Mouse (Mus musculus): Measurements from ENCODE around the gene Caprin2. TPM values are rescaled to one million over a fixed set of nuclear protein-coding genes. Genes with fewer than 3 reads are reported as not detected.

The Caprin2 gene
- polyA plus RNA-seq, 1 experiment from 2014 or later, result 8.7 TPM

- WGBS, result 2% methylated on average over 3 of the region's 3 CpGs
- Histone ChIP-seq H3K9me3 (ENCODE audit: control insufficient read depth, low read length) (no peaks in the 10 kb centered on the region), H3K4me3 (replicated peaks; ENCODE audit: low read depth, low read length) (peak overlapping the region; percentile 79), H3K27ac (replicated peaks; ENCODE audit: low read depth, low read length) (no peak overlapping the region), H3K4me1 (ENCODE audit: control insufficient read depth, insufficient read depth, low read length) (peaks cover 12% of the 10 kb centered on the region; the same call in 1 of the 2 replicates), H3K36me3 (ENCODE audit: control insufficient read depth, insufficient read depth, low read length) (no peaks in the 10 kb centered on the region), H3K4me2 (ENCODE audit: low read length) (peak overlapping the region; percentile 89), H3K27me3 (ENCODE audit: control insufficient read depth, insufficient read depth, low read length) (no peaks in the 10 kb centered on the region), H3K9ac (replicated peaks; ENCODE audit: low read length) (peak overlapping the region; percentile 67)
- DNase-seq (no peak), ATAC-seq (ENCODE audit: low FRiP score, low TSS enrichment) (no peak)
These were observed 65.7 kb downstream of the Caprin2 start for GRCm38 (mm10) chr6:148830355-148830747.

- no peaks in the 10 kb centered on the region for H3K27me3 ChIP-seq (ENCODE audit: control insufficient read depth, insufficient read depth, low read length)
- peaks cover 12% of the 10 kb centered on the region; the same call in 1 of the 2 replicates for H3K4me1 ChIP-seq (ENCODE audit: control insufficient read depth, insufficient read depth, low read length)
- H3K36me3 ChIP-seq (ENCODE audit: control insufficient read depth, insufficient read depth, low read length), result peaks cover 8% of the 10 kb centered on the region
- H3K9ac ChIP-seq (replicated peaks; ENCODE audit: low read length), result no peak overlapping the region
- no peak overlapping the region for H3K27ac ChIP-seq (replicated peaks; ENCODE audit: low read depth, low read length)
- DNase-seq (no peak), ATAC-seq (ENCODE audit: low FRiP score, low TSS enrichment) (no peak)
- 90% methylated on average over 4 of the region's 4 CpGs for WGBS
- H3K4me2 ChIP-seq (ENCODE audit: low read length), result no peak overlapping the region
- H3K9me3 ChIP-seq (ENCODE audit: control insufficient read depth, low read length), result no peaks in the 10 kb centered on the region
- H3K4me3 ChIP-seq (replicated peaks; ENCODE audit: low read depth, low read length), result no peak overlapping the region
These were observed 69.9 kb downstream of the Caprin2 start for GRCm38 (mm10) chr6:148826119-148826518.

- DNase-seq (no peak), ATAC-seq (ENCODE audit: low FRiP score, low TSS enrichment) (no peak)
- Histone ChIP-seq H3K9ac (replicated peaks; ENCODE audit: low read length) (no peak overlapping the region), H3K36me3 (ENCODE audit: control insufficient read depth, insufficient read depth, low read length) (peaks cover 46% of the 10 kb centered on the region), H3K4me2 (ENCODE audit: low read length) (no peak overlapping the region), H3K9me3 (ENCODE audit: control insufficient read depth, low read length) (no peaks in the 10 kb centered on the region), H3K4me1 (ENCODE audit: control insufficient read depth, insufficient read depth, low read length) (no peaks in the 10 kb centered on the region), H3K27ac (replicated peaks; ENCODE audit: low read depth, low read length) (no peak overlapping the region), H3K4me3 (replicated peaks; ENCODE audit: low read depth, low read length) (no peak overlapping the region), H3K27me3 (ENCODE audit: control insufficient read depth, insufficient read depth, low read length) (no peaks in the 10 kb centered on the region)
- 96% methylated on average over 4 of the region's 4 CpGs for WGBS
These were observed 77.3 kb downstream of the Caprin2 start for GRCm38 (mm10) chr6:148818624-148819343.

- no peak overlapping the region for H3K27ac ChIP-seq (replicated peaks; ENCODE audit: low read depth, low read length)
- no peak for ATAC-seq (ENCODE audit: low FRiP score, low TSS enrichment)
- H3K4me2 ChIP-seq (ENCODE audit: low read length), result no peak overlapping the region
- DNase-seq, result no peak
- no peaks in the 10 kb centered on the region for H3K4me1 ChIP-seq (ENCODE audit: control insufficient read depth, insufficient read depth, low read length)
- 91% methylated on average over 5 of the region's 5 CpGs for WGBS
- no peaks in the 10 kb centered on the region for H3K27me3 ChIP-seq (ENCODE audit: control insufficient read depth, insufficient read depth, low read length)
- H3K9me3 ChIP-seq (ENCODE audit: control insufficient read depth, low read length), result no peaks in the 10 kb centered on the region
- H3K9ac ChIP-seq (replicated peaks; ENCODE audit: low read length), result no peak overlapping the region
- no peak overlapping the region for H3K4me3 ChIP-seq (replicated peaks; ENCODE audit: low read depth, low read length)
- peaks cover 59% of the 10 kb centered on the region for H3K36me3 ChIP-seq (ENCODE audit: control insufficient read depth, insufficient read depth, low read length)
These were observed 79.3 kb downstream of the Caprin2 start for GRCm38 (mm10) chr6:148816751-148817150.

GRCm38 (mm10) chr6:148811117-148811516 lies 84.9 kb downstream of the Caprin2 start:
- no peaks in the 10 kb centered on the region for H3K9me3 ChIP-seq (ENCODE audit: control insufficient read depth, low read length)
- peaks cover 66% of the 10 kb centered on the region for H3K36me3 ChIP-seq (ENCODE audit: control insufficient read depth, insufficient read depth, low read length)
- no peak overlapping the region for H3K4me2 ChIP-seq (ENCODE audit: low read length)
- DNase-seq (no peak), ATAC-seq (ENCODE audit: low FRiP score, low TSS enrichment) (no peak)
- no peaks in the 10 kb centered on the region for H3K27me3 ChIP-seq (ENCODE audit: control insufficient read depth, insufficient read depth, low read length)
- WGBS, result 91% methylated on average over 2 of the region's 2 CpGs
- no peak overlapping the region for H3K9ac ChIP-seq (replicated peaks; ENCODE audit: low read length)
- no peak overlapping the region for H3K27ac ChIP-seq (replicated peaks; ENCODE audit: low read depth, low read length)
- no peaks in the 10 kb centered on the region for H3K4me1 ChIP-seq (ENCODE audit: control insufficient read depth, insufficient read depth, low read length)
- no peak overlapping the region for H3K4me3 ChIP-seq (replicated peaks; ENCODE audit: low read depth, low read length)

GRCm38 (mm10) chr6:148799773-148800172 lies 96.3 kb downstream of the Caprin2 start:
- WGBS, result 88% methylated on average over 4 of the region's 4 CpGs
- no peak overlapping the region for H3K4me2 ChIP-seq (ENCODE audit: low read length)
- no peak overlapping the region for H3K9ac ChIP-seq (replicated peaks; ENCODE audit: low read length)
- no peaks in the 10 kb centered on the region for H3K9me3 ChIP-seq (ENCODE audit: control insufficient read depth, low read length)
- H3K27ac ChIP-seq (replicated peaks; ENCODE audit: low read depth, low read length), result no peak overlapping the region
- no peaks in the 10 kb centered on the region for H3K4me1 ChIP-seq (ENCODE audit: control insufficient read depth, insufficient read depth, low read length)
- peaks cover 63% of the 10 kb centered on the region for H3K36me3 ChIP-seq (ENCODE audit: control insufficient read depth, insufficient read depth, low read length)
- no peaks in the 10 kb centered on the region for H3K27me3 ChIP-seq (ENCODE audit: control insufficient read depth, insufficient read depth, low read length)
- H3K4me3 ChIP-seq (replicated peaks; ENCODE audit: low read depth, low read length), result no peak overlapping the region
- no peak for ATAC-seq (ENCODE audit: low FRiP score, low TSS enrichment)
- no peak for DNase-seq

- Histone ChIP-seq H3K36me3 (ENCODE audit: control insufficient read depth, insufficient read depth, low read length) (peaks cover 55% of the 10 kb centered on the region), H3K9me3 (ENCODE audit: control insufficient read depth, low read length) (no peaks in the 10 kb centered on the region), H3K27me3 (ENCODE audit: control insufficient read depth, insufficient read depth, low read length) (no peaks in the 10 kb centered on the region), H3K27ac (replicated peaks; ENCODE audit: low read depth, low read length) (no peak overlapping the region), H3K9ac (replicated peaks; ENCODE audit: low read length) (no peak overlapping the region), H3K4me2 (ENCODE audit: low read length) (no peak overlapping the region), H3K4me3 (replicated peaks; ENCODE audit: low read depth, low read length) (no peak overlapping the region), H3K4me1 (ENCODE audit: control insufficient read depth, insufficient read depth, low read length) (no peaks in the 10 kb centered on the region)
- DNase-seq (no peak), ATAC-seq (ENCODE audit: low FRiP score, low TSS enrichment) (no peak)
- WGBS, result 93% methylated on average over 2 of the region's 2 CpGs
These were observed 100.9 kb downstream of the Caprin2 start for GRCm38 (mm10) chr6:148795145-148795544.

Other genes with a start within 250 kb of the Caprin2 start
- gene Ipo8, start 64.8 kb downstream of the Caprin2 start, polyA plus RNA-seq (2014; fragmentation: Nextera tagmentation; extraction: Ambion mirVana), result 15.9 and 18.9 TPM in 2 replicates
- gene Sinhcaf, start 50.2 kb upstream of the Caprin2 start, polyA plus RNA-seq (2014; fragmentation: Nextera tagmentation; extraction: Ambion mirVana), result 60.5 and 89.8 TPM in 2 replicates
- gene Dennd5b, start 205.4 kb upstream of the Caprin2 start, polyA plus RNA-seq (2014; fragmentation: Nextera tagmentation; extraction: Ambion mirVana), result 24.3 and 24.8 TPM in 2 replicates
- not detected in 2 replicates for gene Gm10203, start 233.9 kb upstream of the Caprin2 start, polyA plus RNA-seq (2014; fragmentation: Nextera tagmentation; extraction: Ambion mirVana)
- 6.0 TPM in 2 replicates for gene Etfbkmt, start 243.6 kb upstream of the Caprin2 start, polyA plus RNA-seq (2014; fragmentation: Nextera tagmentation; extraction: Ambion mirVana)